Mouse (Mus musculus) neural tube, embryonic 15.5 days (tissue): ENCODE data around the gene Cyp24a1. TPM values are rescaled to one million over a fixed set of nuclear protein-coding genes. Genes with fewer than 3 reads are reported as not detected.

Experiments used
- ATAC-seq: fragments of 200-750 bp; cut with Nextera tagmentation; 2 replicates; pipeline ENCODE4 v1.8.0; 2017; ENCODE audit warnings: mild to moderate bottlenecking, moderate TSS enrichment, moderate library complexity; ENCODE audit not compliant: low FRiP score
- H3K27ac ChIP-seq: fragments of 300-500 bp; sonication (generic); replicated peaks from 2 replicates; pipeline ENCODE4 v1.5.1; 2015; ENCODE audit warnings: mild to moderate bottlenecking, inconsistent platforms
- H3K27me3 ChIP-seq: fragments of 300-500 bp; sonication (generic); replicated peaks from 2 replicates; pipeline ENCODE4 v1.6.1; 2015; ENCODE audit warnings: inconsistent platforms
- H3K36me3 ChIP-seq: fragments of 300-500 bp; sonication (generic); 2 replicates; pipeline ENCODE4 v1.6.1; 2015; ENCODE audit warnings: inconsistent platforms
- H3K4me1 ChIP-seq: fragments of 300-500 bp; sonication (generic); 2 replicates; pipeline ENCODE4 v1.6.1; 2015; ENCODE audit warnings: inconsistent platforms
- H3K4me2 ChIP-seq: fragments of 300-500 bp; sonication (generic); 2 replicates; pipeline ENCODE4 v1.6.1; 2015; ENCODE audit warnings: inconsistent platforms, mild to moderate bottlenecking, moderate library complexity
- H3K4me3 ChIP-seq: fragments of 300-500 bp; sonication (generic); replicated peaks from 2 replicates; pipeline ENCODE4 v1.5.1; 2015; ENCODE audit warnings: mild to moderate bottlenecking, inconsistent platforms
- H3K9ac ChIP-seq: fragments of 300-500 bp; sonication (generic); replicated peaks from 2 replicates; pipeline ENCODE4 v1.6.1; 2015; ENCODE audit warnings: mild to moderate bottlenecking, inconsistent platforms
- H3K9me3 ChIP-seq: fragments of 300-500 bp; sonication (generic); replicated peaks from 2 replicates; pipeline ENCODE4 v1.6.1; 2016; ENCODE audit warnings: inconsistent platforms
- WGBS: fragments of 180-500 bp; shearing (Covaris S2); methylation state at CpG from one replicate; pipeline ENCODE4 v1.1.7; 2015; ENCODE audit warnings: mixed read lengths; 5-methylcytosine and 5-hydroxymethylcytosine counted together
- polyA plus RNA-seq: library from polyadenylated mRNA; unstranded; fragments of >200 nt; fragmentation: Nextera tagmentation; extraction: Ambion mirVana; gene quantifications from 2 replicates; pipeline ENCODE4 v1.2.1, GENCODE M21; 2015

The Cyp24a1 gene
- polyA plus RNA-seq, 1 experiment from 2014 or later: 0.12 TPM

- 6% methylated on average over 31 of the region's 31 CpGs for WGBS
- peaks cover 72% of the 10 kb centered on the region for H3K27me3 ChIP-seq
- peaks cover 17% of the 10 kb centered on the region for H3K4me1 ChIP-seq
- no peak overlapping the region for H3K4me3 ChIP-seq
- no peak overlapping the region for H3K27ac ChIP-seq
- ATAC-seq: no peak
- no peaks in the 10 kb centered on the region for H3K36me3 ChIP-seq
- no peak overlapping the region for H3K4me2 ChIP-seq
- H3K9ac ChIP-seq: no peak overlapping the region
- H3K9me3 ChIP-seq: no peaks in the 10 kb centered on the region
Observed at GRCm38 (mm10) chr2:170494784-170495710, 1.9 kb downstream of the Cyp24a1 start.

- Histone ChIP-seq H3K27ac (no peak overlapping the region), H3K4me3 (no peak overlapping the region), H3K9ac (no peak overlapping the region), H3K27me3 (peaks cover 12% of the 10 kb centered on the region), H3K9me3 (no peaks in the 10 kb centered on the region), H3K4me1 (peaks cover 2% of the 10 kb centered on the region; the same call in 1 of the 2 replicates), H3K36me3 (no peaks in the 10 kb centered on the region), H3K4me2 (peak overlapping the region; percentile 11; the same call in 1 of the 2 replicates)
- ATAC-seq: no peak
- 50% methylated on average over 26 of the region's 26 CpGs for WGBS
Observed at GRCm38 (mm10) chr2:170487890-170488502, 8.9 kb downstream of the Cyp24a1 start.

- H3K27ac ChIP-seq: no peak overlapping the region
- H3K4me3 ChIP-seq: no peak overlapping the region
- no peak for ATAC-seq
- H3K4me1 ChIP-seq: peaks cover 2% of the 10 kb centered on the region; the same call in 1 of the 2 replicates
- H3K9me3 ChIP-seq: no peaks in the 10 kb centered on the region
- H3K36me3 ChIP-seq: no peaks in the 10 kb centered on the region
- WGBS: 60% methylated on average over 7 of the region's 7 CpGs
- H3K9ac ChIP-seq: no peak overlapping the region
- peaks cover 9% of the 10 kb centered on the region for H3K27me3 ChIP-seq
- H3K4me2 ChIP-seq: 0 out of 2 replicates have a peak overlapping the region, but pooled peaks have one; percentile 11
Observed at GRCm38 (mm10) chr2:170487202-170487601, 9.7 kb downstream of the Cyp24a1 start.

- H3K27me3 ChIP-seq: no peaks in the 10 kb centered on the region
- no peak overlapping the region for H3K9ac ChIP-seq
- H3K27ac ChIP-seq: no peak overlapping the region
- H3K4me1 ChIP-seq: peaks cover 2% of the 10 kb centered on the region; the same call in 1 of the 2 replicates
- H3K36me3 ChIP-seq: no peaks in the 10 kb centered on the region
- 75% methylated on average over 11 of the region's 11 CpGs for WGBS
- H3K9me3 ChIP-seq: no peaks in the 10 kb centered on the region
- no peak overlapping the region for H3K4me2 ChIP-seq
- H3K4me3 ChIP-seq: no peak overlapping the region
- no peak for ATAC-seq
Observed at GRCm38 (mm10) chr2:170483914-170484313, 13.0 kb downstream of the Cyp24a1 start.

- WGBS: 73% methylated on average over 10 of the region's 10 CpGs
- Histone ChIP-seq H3K36me3 (no peaks in the 10 kb centered on the region), H3K9me3 (no peaks in the 10 kb centered on the region)
Observed at GRCm38 (mm10) chr2:170482019-170482540, 14.9 kb downstream of the Cyp24a1 start.

GRCm38 (mm10) chr2:170476643-170477042 is 20.3 kb downstream of the Cyp24a1 start:
- Histone ChIP-seq H3K4me3 (no peak overlapping the region), H3K9me3 (no peaks in the 10 kb centered on the region), H3K4me1 (no peaks in the 10 kb centered on the region), H3K27me3 (no peaks in the 10 kb centered on the region), H3K27ac (no peak overlapping the region), H3K36me3 (no peaks in the 10 kb centered on the region), H3K4me2 (no peak overlapping the region), H3K9ac (no peak overlapping the region)
- WGBS: 90% methylated on average over 8 of the region's 8 CpGs
- no peak for ATAC-seq

More at GRCm38 (mm10) chr2:170482019-170482540, 14.9 kb downstream of the Cyp24a1 start:
- H3K4me1 ChIP-seq: no peaks in the 10 kb centered on the region
- no peak overlapping the region for H3K4me3 ChIP-seq
- no peak overlapping the region for H3K4me2 ChIP-seq
- H3K9ac ChIP-seq: no peak overlapping the region
- H3K27me3 ChIP-seq: no peaks in the 10 kb centered on the region
- no peak overlapping the region for H3K27ac ChIP-seq
- no peak for ATAC-seq

GRCm38 (mm10) chr2:170476215-170476614 is 20.7 kb downstream of the Cyp24a1 start:
- 89% methylated on average over 11 of the region's 11 CpGs for WGBS
- no peaks in the 10 kb centered on the region for H3K9me3 ChIP-seq
- H3K4me3 ChIP-seq: no peak overlapping the region
- no peak overlapping the region for H3K27ac ChIP-seq
- ATAC-seq: no peak
- no peaks in the 10 kb centered on the region for H3K36me3 ChIP-seq
- no peaks in the 10 kb centered on the region for H3K4me1 ChIP-seq
- H3K27me3 ChIP-seq: no peaks in the 10 kb centered on the region
- H3K9ac ChIP-seq: no peak overlapping the region
- no peak overlapping the region for H3K4me2 ChIP-seq

GRCm38 (mm10) chr2:170475164-170475563 is 21.8 kb downstream of the Cyp24a1 start:
- ATAC-seq: no peak
- Histone ChIP-seq H3K4me2 (no peak overlapping the region), H3K36me3 (no peaks in the 10 kb centered on the region), H3K27ac (no peak overlapping the region), H3K27me3 (0 out of 2 replicates have a peak, but pooled peaks cover 6% of the 10 kb centered on the region), H3K4me1 (peaks cover 4% of the 10 kb centered on the region; the same call in 1 of the 2 replicates), H3K9me3 (no peaks in the 10 kb centered on the region), H3K9ac (no peak overlapping the region), H3K4me3 (no peak overlapping the region)
- WGBS: 66% methylated on average over 3 of the region's 3 CpGs

GRCm38 (mm10) chr2:170474125-170474524 is 22.8 kb downstream of the Cyp24a1 start:
- H3K4me3 ChIP-seq: no peak overlapping the region
- no peaks in the 10 kb centered on the region for H3K36me3 ChIP-seq
- peaks cover 11% of the 10 kb centered on the region for H3K4me1 ChIP-seq
- H3K4me2 ChIP-seq: no peak overlapping the region
- no peaks in the 10 kb centered on the region for H3K9me3 ChIP-seq
- ATAC-seq: no peak
- H3K27ac ChIP-seq: no peak overlapping the region
- H3K27me3 ChIP-seq: peaks cover 7% of the 10 kb centered on the region; the same call in 1 of the 2 replicates
- WGBS: 91% methylated on average over 5 of the region's 5 CpGs
- no peak overlapping the region for H3K9ac ChIP-seq

GRCm38 (mm10) chr2:170470591-170470990 is 26.4 kb downstream of the Cyp24a1 start:
- H3K4me3 ChIP-seq: no peak overlapping the region
- 80% methylated on average over 5 of the region's 5 CpGs for WGBS
- no peak for ATAC-seq
- peaks cover 12% of the 10 kb centered on the region for H3K4me1 ChIP-seq
- H3K27me3 ChIP-seq: peaks cover 7% of the 10 kb centered on the region; the same call in 1 of the 2 replicates
- no peak overlapping the region for H3K27ac ChIP-seq
- no peaks in the 10 kb centered on the region for H3K9me3 ChIP-seq
- no peak overlapping the region for H3K4me2 ChIP-seq
- H3K9ac ChIP-seq: no peak overlapping the region
- H3K36me3 ChIP-seq: no peaks in the 10 kb centered on the region

- Histone ChIP-seq H3K27me3 (peaks cover 7% of the 10 kb centered on the region; the same call in 1 of the 2 replicates), H3K9me3 (no peaks in the 10 kb centered on the region), H3K36me3 (no peaks in the 10 kb centered on the region), H3K4me2 (peak overlapping the region; percentile 23; the same call in 1 of the 2 replicates), H3K9ac (no peak overlapping the region), H3K4me3 (no peak overlapping the region), H3K4me1 (peaks cover 12% of the 10 kb centered on the region), H3K27ac (no peak overlapping the region)
- WGBS: 17% methylated on average over 10 of the region's 10 CpGs
- no peak for ATAC-seq
Observed at GRCm38 (mm10) chr2:170469616-170470308, 27.2 kb downstream of the Cyp24a1 start.
